Mouse (Mus musculus) neural tube, embryonic 15.5 days (tissue): ENCODE results near the gene Bcar3. TPM values are rescaled to one million over a fixed set of nuclear protein-coding genes. Genes with fewer than 3 reads are reported as not detected.

Experiments
- ATAC-seq: fragments of 200-750 bp; cut with Nextera tagmentation; 2 replicates; pipeline ENCODE4 v1.8.0; 2017; ENCODE audit warnings: mild to moderate bottlenecking, moderate TSS enrichment, moderate library complexity; ENCODE audit not compliant: low FRiP score
- H3K27ac ChIP-seq: fragments of 300-500 bp; sonication (generic); replicated peaks from 2 replicates; pipeline ENCODE4 v1.5.1; 2015; ENCODE audit warnings: mild to moderate bottlenecking, inconsistent platforms
- H3K27me3 ChIP-seq: fragments of 300-500 bp; sonication (generic); replicated peaks from 2 replicates; pipeline ENCODE4 v1.6.1; 2015; ENCODE audit warnings: inconsistent platforms
- H3K36me3 ChIP-seq: fragments of 300-500 bp; sonication (generic); 2 replicates; pipeline ENCODE4 v1.6.1; 2015; ENCODE audit warnings: inconsistent platforms
- H3K4me1 ChIP-seq: fragments of 300-500 bp; sonication (generic); 2 replicates; pipeline ENCODE4 v1.6.1; 2015; ENCODE audit warnings: inconsistent platforms
- H3K4me2 ChIP-seq: fragments of 300-500 bp; sonication (generic); 2 replicates; pipeline ENCODE4 v1.6.1; 2015; ENCODE audit warnings: inconsistent platforms, mild to moderate bottlenecking, moderate library complexity
- H3K4me3 ChIP-seq: fragments of 300-500 bp; sonication (generic); replicated peaks from 2 replicates; pipeline ENCODE4 v1.5.1; 2015; ENCODE audit warnings: mild to moderate bottlenecking, inconsistent platforms
- H3K9ac ChIP-seq: fragments of 300-500 bp; sonication (generic); replicated peaks from 2 replicates; pipeline ENCODE4 v1.6.1; 2015; ENCODE audit warnings: mild to moderate bottlenecking, inconsistent platforms
- H3K9me3 ChIP-seq: fragments of 300-500 bp; sonication (generic); replicated peaks from 2 replicates; pipeline ENCODE4 v1.6.1; 2016; ENCODE audit warnings: inconsistent platforms
- WGBS: fragments of 180-500 bp; shearing (Covaris S2); methylation state at CpG from one replicate; pipeline ENCODE4 v1.1.7; 2015; ENCODE audit warnings: mixed read lengths; 5-methylcytosine and 5-hydroxymethylcytosine counted together
- polyA plus RNA-seq: library from polyadenylated mRNA; unstranded; fragments of >200 nt; fragmentation: Nextera tagmentation; extraction: Ambion mirVana; gene quantifications from 2 replicates; pipeline ENCODE4 v1.2.1, GENCODE M21; 2015

Bcar3 gene
- polyA plus RNA-seq, 1 experiment from 2014 or later, result 5.5 TPM

DNA sequence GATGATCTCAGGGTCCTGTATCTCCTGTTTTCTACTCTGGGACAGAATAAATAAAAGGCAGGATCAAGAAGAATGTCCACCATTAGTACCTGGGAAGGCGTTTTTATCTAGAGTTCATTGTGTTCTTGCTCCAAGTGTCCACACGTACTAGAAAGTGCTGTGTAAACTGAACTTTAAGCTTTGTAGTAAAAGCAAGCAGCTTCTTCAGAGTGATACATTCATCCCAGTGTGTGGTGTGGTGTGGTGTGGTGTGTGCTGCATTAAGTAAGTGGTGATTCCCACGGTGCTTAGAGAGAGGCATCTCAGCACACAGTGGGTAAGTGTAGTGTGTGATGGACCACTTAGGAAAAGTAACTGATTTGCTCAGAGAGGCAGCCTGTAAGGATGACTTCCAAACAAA is 234.5 kb downstream of the Bcar3 start:
- no peaks in the 10 kb centered on the region for H3K9me3 ChIP-seq
- H3K4me3 ChIP-seq, result no peak overlapping the region
- no peak overlapping the region for H3K4me2 ChIP-seq
- ATAC-seq, result no peak
- no peaks in the 10 kb centered on the region for H3K36me3 ChIP-seq
- 90% methylated on average over 3 of the region's 3 CpGs for WGBS
- H3K9ac ChIP-seq, result no peak overlapping the region
- H3K27ac ChIP-seq, result no peak overlapping the region
- H3K27me3 ChIP-seq, result no peaks in the 10 kb centered on the region
- H3K4me1 ChIP-seq, result no peaks in the 10 kb centered on the region

- no peaks in the 10 kb centered on the region for H3K4me1 ChIP-seq
- no peaks in the 10 kb centered on the region for H3K27me3 ChIP-seq
- WGBS, result 91% methylated on average over 8 of the region's 8 CpGs
- H3K36me3 ChIP-seq, result peaks cover 38% of the 10 kb centered on the region
- H3K9me3 ChIP-seq, result no peaks in the 10 kb centered on the region
- H3K4me3 ChIP-seq, result no peak overlapping the region
- no peak overlapping the region for H3K27ac ChIP-seq
- peak; percentile 33; the same call in 1 of the 2 replicates for ATAC-seq
- H3K9ac ChIP-seq, result no peak overlapping the region
- no peak overlapping the region for H3K4me2 ChIP-seq
Measured at GRCm38 (mm10) chr3:122535938-122536703, 242.2 kb downstream of the Bcar3 start.

DNA sequence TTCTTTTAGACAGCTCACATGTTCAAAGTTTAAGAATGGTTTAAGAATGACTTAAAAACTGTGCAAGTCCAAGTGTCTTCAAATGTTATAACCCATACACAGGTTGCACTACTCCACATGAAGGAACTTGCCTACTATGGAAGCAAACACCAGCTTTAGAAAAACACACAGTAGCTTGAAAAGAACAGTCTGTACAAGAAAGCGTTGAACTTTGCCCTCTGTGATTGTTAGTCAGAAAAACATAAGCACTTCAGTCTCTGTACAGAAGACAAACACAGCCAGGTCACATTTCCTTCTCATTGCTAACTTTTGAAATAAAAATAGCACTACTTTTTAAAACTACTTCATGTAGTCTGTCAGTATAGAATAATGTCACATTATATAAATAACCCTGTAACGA is 244.9 kb downstream of the Bcar3 start:
- Histone ChIP-seq H3K9me3 (no peaks in the 10 kb centered on the region), H3K4me1 (no peaks in the 10 kb centered on the region), H3K27me3 (no peaks in the 10 kb centered on the region), H3K4me2 (no peak overlapping the region), H3K27ac (no peak overlapping the region), H3K4me3 (no peak overlapping the region), H3K36me3 (peaks cover 62% of the 10 kb centered on the region), H3K9ac (no peak overlapping the region)
- 90% methylated on average over 2 of the region's 2 CpGs for WGBS
- no peak for ATAC-seq

DNA sequence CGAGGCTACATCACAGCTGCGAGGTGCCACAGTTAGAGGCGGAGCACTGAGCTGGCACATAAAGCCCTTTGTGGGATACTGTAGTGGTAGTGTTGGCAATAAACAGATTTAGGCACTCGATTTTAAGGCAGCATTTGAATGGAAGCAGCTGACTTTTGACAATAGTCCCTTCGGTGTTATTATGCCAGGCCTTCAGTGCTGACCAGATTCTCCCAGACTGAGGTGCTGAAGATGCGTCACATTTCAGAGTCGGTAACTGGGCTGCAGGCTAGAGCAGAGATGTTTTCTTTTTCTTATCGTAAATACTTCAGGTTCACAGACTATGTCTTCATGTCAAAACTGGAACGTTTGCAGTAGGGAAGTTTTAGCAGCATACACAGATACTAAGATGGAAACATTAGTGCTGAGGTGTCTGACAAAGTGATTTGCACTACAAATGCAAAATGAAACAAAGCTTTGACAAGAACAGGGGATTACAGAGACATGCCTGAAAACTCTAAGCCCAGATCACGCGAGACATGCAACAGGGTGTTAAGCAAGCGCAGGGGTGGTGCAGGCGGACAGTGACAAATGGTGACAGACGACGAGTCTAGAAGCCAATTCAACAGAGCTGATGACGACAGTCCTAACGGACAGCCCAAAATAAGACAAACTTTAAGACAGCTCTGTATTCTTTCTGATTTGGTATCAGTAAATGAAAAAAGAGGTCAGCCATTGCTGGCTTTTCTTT is 246.2 kb downstream of the Bcar3 start:
- 54% methylated on average over 17 of the region's 17 CpGs for WGBS

GRCm38 (mm10) chr3:122540918-122541317 is 247.0 kb downstream of the Bcar3 start:
- H3K4me3 ChIP-seq, result no peak overlapping the region
- H3K27me3 ChIP-seq, result no peaks in the 10 kb centered on the region
- H3K36me3 ChIP-seq, result peaks cover 73% of the 10 kb centered on the region
- no peak for ATAC-seq
- H3K9ac ChIP-seq, result no peak overlapping the region
- H3K4me1 ChIP-seq, result no peaks in the 10 kb centered on the region
- WGBS, result 86% methylated on average over 4 of the region's 4 CpGs
- H3K27ac ChIP-seq, result no peak overlapping the region
- H3K9me3 ChIP-seq, result no peaks in the 10 kb centered on the region
- H3K4me2 ChIP-seq, result no peak overlapping the region

More for the DNA sequence above, 246.2 kb downstream of the Bcar3 start:
- Histone ChIP-seq H3K9ac (no peak overlapping the region), H3K4me1 (no peaks in the 10 kb centered on the region), H3K27me3 (no peaks in the 10 kb centered on the region), H3K27ac (no peak overlapping the region), H3K9me3 (no peaks in the 10 kb centered on the region), H3K4me2 (no peak overlapping the region), H3K4me3 (no peak overlapping the region), H3K36me3 (peaks cover 73% of the 10 kb centered on the region)
- ATAC-seq, result no peak

DNA sequence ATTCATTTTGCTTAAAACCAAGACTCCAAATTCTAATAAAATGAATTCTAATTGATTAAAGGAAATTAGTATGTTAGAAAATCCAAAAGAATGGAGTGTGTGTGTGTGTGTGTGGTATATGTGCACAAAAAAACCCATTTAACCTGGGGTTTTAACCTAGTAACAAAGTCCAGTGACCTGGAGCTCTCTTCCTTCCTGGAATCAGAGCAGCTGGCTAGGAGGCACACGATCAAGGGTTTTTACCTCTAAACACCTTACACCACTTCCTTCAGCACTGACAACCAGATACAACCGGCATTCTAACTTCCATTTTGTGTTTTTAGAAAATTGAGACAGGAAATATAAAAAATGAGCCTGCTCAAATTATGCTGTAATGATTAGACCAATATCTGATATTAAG is 251.4 kb downstream of the Bcar3 start:
- H3K4me3 ChIP-seq, result no peak overlapping the region
- no peak overlapping the region for H3K9ac ChIP-seq
- no peaks in the 10 kb centered on the region for H3K4me1 ChIP-seq
- WGBS, result 87% methylated on average over 2 of the region's 2 CpGs
- no peaks in the 10 kb centered on the region for H3K27me3 ChIP-seq
- no peak overlapping the region for H3K27ac ChIP-seq
- no peak overlapping the region for H3K4me2 ChIP-seq
- H3K36me3 ChIP-seq, result peaks cover 54% of the 10 kb centered on the region
- no peak for ATAC-seq
- H3K9me3 ChIP-seq, result no peaks in the 10 kb centered on the region

DNA sequence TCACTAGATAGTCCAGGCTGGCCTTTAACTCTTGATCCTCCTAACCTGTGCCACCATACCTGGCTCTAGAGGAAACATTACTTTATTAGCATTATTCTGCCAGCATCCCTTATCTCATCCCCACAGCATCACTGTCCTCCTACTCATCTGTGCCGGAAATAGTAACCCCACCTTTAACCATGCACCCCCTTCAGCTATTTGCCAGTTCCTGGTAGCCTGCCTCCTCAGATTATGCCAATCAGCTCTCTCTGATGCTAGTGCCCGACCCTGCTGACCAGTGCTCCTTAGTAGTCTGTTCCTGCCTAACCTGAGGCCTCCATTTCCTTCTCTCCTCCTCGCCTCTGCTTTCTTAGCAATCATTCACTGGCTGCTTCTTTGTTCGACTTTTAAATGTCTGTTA is 253.5 kb downstream of the Bcar3 start:
- no peaks in the 10 kb centered on the region for H3K27me3 ChIP-seq
- H3K4me1 ChIP-seq, result no peaks in the 10 kb centered on the region
- no peaks in the 10 kb centered on the region for H3K9me3 ChIP-seq
- no peak overlapping the region for H3K4me2 ChIP-seq
- ATAC-seq, result no peak
- H3K27ac ChIP-seq, result no peak overlapping the region
- WGBS, result 84% methylated on average over 4 of the region's 4 CpGs
- no peak overlapping the region for H3K4me3 ChIP-seq
- H3K36me3 ChIP-seq, result peaks cover 34% of the 10 kb centered on the region
- no peak overlapping the region for H3K9ac ChIP-seq

- WGBS, result 93% methylated on average over 3 of the region's 3 CpGs
Measured at GRCm38 (mm10) chr3:122551174-122551573, 257.2 kb downstream of the Bcar3 start.

GRCm38 (mm10) chr3:122557766-122558165 is 263.8 kb downstream of the Bcar3 start:
- no peak overlapping the region for H3K4me2 ChIP-seq

More at GRCm38 (mm10) chr3:122551174-122551573, 257.2 kb downstream of the Bcar3 start:
- Histone ChIP-seq H3K4me2 (no peak overlapping the region), H3K27ac (no peak overlapping the region), H3K9me3 (no peaks in the 10 kb centered on the region), H3K27me3 (no peaks in the 10 kb centered on the region), H3K4me1 (no peaks in the 10 kb centered on the region), H3K36me3 (peaks cover 12% of the 10 kb centered on the region), H3K9ac (no peak overlapping the region), H3K4me3 (no peak overlapping the region)
- no peak for ATAC-seq

GRCm38 (mm10) chr3:122565285-122565684 is 271.3 kb downstream of the Bcar3 start:
- 40% methylated on average over 7 of the region's 7 CpGs for WGBS
- H3K36me3 ChIP-seq, result peaks cover 8% of the 10 kb centered on the region
- no peak overlapping the region for H3K4me2 ChIP-seq
- H3K4me1 ChIP-seq, result 0 out of 2 replicates have a peak, but pooled peaks cover 2% of the 10 kb centered on the region
- no peak for ATAC-seq
- no peak overlapping the region for H3K4me3 ChIP-seq
- no peak overlapping the region for H3K27ac ChIP-seq
- H3K27me3 ChIP-seq, result no peaks in the 10 kb centered on the region
- no peaks in the 10 kb centered on the region for H3K9me3 ChIP-seq
- H3K9ac ChIP-seq, result no peak overlapping the region

More at GRCm38 (mm10) chr3:122557766-122558165, 263.8 kb downstream of the Bcar3 start:
- Histone ChIP-seq H3K27me3 (no peaks in the 10 kb centered on the region), H3K27ac (no peak overlapping the region), H3K36me3 (peaks cover 6% of the 10 kb centered on the region; the same call in 1 of the 2 replicates), H3K4me1 (no peaks in the 10 kb centered on the region), H3K9ac (no peak overlapping the region), H3K4me3 (no peak overlapping the region), H3K9me3 (no peaks in the 10 kb centered on the region)
- WGBS, result 32% methylated on average over 2 of the region's 2 CpGs
- no peak for ATAC-seq

GRCm38 (mm10) chr3:122566112-122566511 is 272.2 kb downstream of the Bcar3 start:
- H3K27me3 ChIP-seq, result no peaks in the 10 kb centered on the region
- H3K9ac ChIP-seq, result no peak overlapping the region
- H3K4me1 ChIP-seq, result 0 out of 2 replicates have a peak, but pooled peaks cover 2% of the 10 kb centered on the region
- WGBS, result 68% methylated on average over 3 of the region's 3 CpGs
- H3K27ac ChIP-seq, result no peak overlapping the region
- H3K4me3 ChIP-seq, result no peak overlapping the region
- ATAC-seq, result no peak
- no peak overlapping the region for H3K4me2 ChIP-seq
- no peaks in the 10 kb centered on the region for H3K9me3 ChIP-seq
- peaks cover 8% of the 10 kb centered on the region for H3K36me3 ChIP-seq

GRCm38 (mm10) chr3:122566549-122566948 is 272.6 kb downstream of the Bcar3 start:
- H3K4me2 ChIP-seq, result no peak overlapping the region
- no peak overlapping the region for H3K4me3 ChIP-seq
- WGBS, result 70% methylated on average over 4 of the region's 4 CpGs
- H3K36me3 ChIP-seq, result peaks cover 8% of the 10 kb centered on the region
- no peaks in the 10 kb centered on the region for H3K9me3 ChIP-seq
- H3K27me3 ChIP-seq, result no peaks in the 10 kb centered on the region
- 0 out of 2 replicates have a peak, but pooled peaks cover 2% of the 10 kb centered on the region for H3K4me1 ChIP-seq
- no peak overlapping the region for H3K27ac ChIP-seq
- no peak for ATAC-seq
- no peak overlapping the region for H3K9ac ChIP-seq
